Mouse (Mus musculus) bone marrow, adult 2 months (tissue): ENCODE data around the gene Kcnh2.

ENCODE experiments used
- CTCF ChIP-seq: fragments of 200-500 bp; IDR thresholded peaks from 2 replicates; pipeline ENCODE4 v1.5.1; 2011; ENCODE audit warnings: low read length, control low read depth; ENCODE audit not compliant: control insufficient read depth, insufficient read depth
- POLR2A ChIP-seq: fragments of 200-500 bp; IDR thresholded peaks from 2 replicates; pipeline ENCODE4 v1.6.1; 2011; ENCODE audit warnings: low read depth, mild to moderate bottlenecking, control low read depth, low read length, borderline replicate concordance; ENCODE audit not compliant: control insufficient read depth

- TF ChIP-seq CTCF (no peak), POLR2A (no peak)
Measured at GRCm38 (mm10) chr5:24350073-24350472, 1.3 kb downstream of the Kcnh2 start.
